Mouse (Mus musculus): ENCODE results near the gene Gtf2e1. TPM values are rescaled to one million over a fixed set of nuclear protein-coding genes. Genes with fewer than 3 reads are reported as not detected.

The Gtf2e1 gene
- polyA plus RNA-seq, 1 experiment from 2014 or later, result 38.5 TPM

Other genes starting within 250 kb of the Gtf2e1 start
- 0.33 and 0.72 TPM in 2 replicates for gene Stxbp5l, start 154.8 kb downstream of the Gtf2e1 start, polyA plus RNA-seq (2016; fragmentation: Nextera tagmentation; extraction: Ambion mirVana)
- gene Rabl3, start 96 bp upstream of the Gtf2e1 start, polyA plus RNA-seq (2016; fragmentation: Nextera tagmentation; extraction: Ambion mirVana), result 39.8 and 40.5 TPM in 2 replicates
- gene Hgd, start 40.4 kb upstream of the Gtf2e1 start, polyA plus RNA-seq (2016; fragmentation: Nextera tagmentation; extraction: Ambion mirVana), result 0.27 and 1.9 TPM in 2 replicates
- gene Ndufb4, start 114.7 kb upstream of the Gtf2e1 start, polyA plus RNA-seq (2016; fragmentation: Nextera tagmentation; extraction: Ambion mirVana), result 61.3 and 67.0 TPM in 2 replicates
- gene Fstl1, start 237.1 kb upstream of the Gtf2e1 start, polyA plus RNA-seq (2016; fragmentation: Nextera tagmentation; extraction: Ambion mirVana), result 312 and 372 TPM in 2 replicates